Mouse (Mus musculus): ENCODE results near the gene Nfatc3.

- TF ChIP-seq CTCF (IDR thresholded peaks at IDR 0.05; ENCODE audit: low read depth, low read length) (no peak), EP300 (IDR thresholded peaks at IDR 0.05; ENCODE audit: insufficient read depth, low read depth, low read length) (no peak), POLR2A (IDR thresholded peaks at IDR 0.05; ENCODE audit: insufficient read depth, low read length) (no peak)
Observed at GRCm38 (mm10) chr8:106051068-106051467, 7.6 kb upstream of the Nfatc3 start.
